Mouse (Mus musculus): Measurements from ENCODE around the gene Ms4a4c. TPM values are rescaled to one million over a fixed set of nuclear protein-coding genes. Genes with fewer than 3 reads are reported as not detected.
"Not testable (repeated sequence)": the region's sequence is repeated elsewhere in the genome, so short reads cannot be mapped to it uniquely, and the experiment has no call there.

Ms4a4c gene
- total and polyA plus RNA-seq, 2 experiments from 2014 or later: 0.94 TPM; not detected in 1

GRCm38 (mm10) chr19:11407428-11407827, 2.9 kb downstream of the Ms4a4c start:
- Histone ChIP-seq H3K9me3 (replicated peaks; ENCODE audit: control insufficient read depth, low read length) (no peaks in the 10 kb centered on the region), H3K36me3 (replicated peaks; ENCODE audit: control insufficient read depth, insufficient read depth, low read length) (no peaks in the 10 kb centered on the region), H3K9ac (replicated peaks; ENCODE audit: low read depth, low read length) (no peak overlapping the region), H3K27ac (ENCODE audit: low read depth) (no peak overlapping the region), H3K4me1 (ENCODE audit: control insufficient read depth, insufficient read depth) (no peaks in the 10 kb centered on the region), H3K4me2 (ENCODE audit: low read depth, low read length) (no peak overlapping the region), H3K27me3 (ENCODE audit: control insufficient read depth, insufficient read depth, low read length) (no peaks in the 10 kb centered on the region), H3K4me3 (ENCODE audit: low read depth, low read length) (no peak overlapping the region)
- ATAC-seq (ENCODE audit: insufficient read depth, low read depth) (no peak), DNase-seq (ENCODE audit: low spot score) (no peak)
- TF ChIP-seq EP300 (IDR thresholded peaks at IDR 0.05; ENCODE audit: low read depth) (no peak), CTCF (IDR thresholded peaks at IDR 0.05; ENCODE audit: low read depth) (no peak)

- ATAC-seq (ENCODE audit: insufficient read depth, low read depth) (no peak), DNase-seq (ENCODE audit: low spot score) (no peak)
- no peaks in the 10 kb centered on the region for H3K36me3 ChIP-seq (replicated peaks; ENCODE audit: control insufficient read depth, insufficient read depth, low read length)
- no peak overlapping the region for H3K27ac ChIP-seq (ENCODE audit: low read depth)
- no peaks in the 10 kb centered on the region for H3K9me3 ChIP-seq (replicated peaks; ENCODE audit: control insufficient read depth, low read length)
- no peaks in the 10 kb centered on the region for H3K27me3 ChIP-seq (ENCODE audit: control insufficient read depth, insufficient read depth, low read length)
- H3K4me2 ChIP-seq (ENCODE audit: low read depth, low read length): no peak overlapping the region
- H3K4me1 ChIP-seq (ENCODE audit: control insufficient read depth, insufficient read depth): no peaks in the 10 kb centered on the region
- TF ChIP-seq CTCF (IDR thresholded peaks at IDR 0.05; ENCODE audit: low read depth) (no peak), EP300 (IDR thresholded peaks at IDR 0.05; ENCODE audit: low read depth) (no peak)
- no peak overlapping the region for H3K4me3 ChIP-seq (ENCODE audit: low read depth, low read length)
- H3K9ac ChIP-seq (replicated peaks; ENCODE audit: low read depth, low read length): no peak overlapping the region
- 58% methylated on average over 1 of the region's 1 CpGs for WGBS
Measured at GRCm38 (mm10) chr19:11408591-11408990, 4.0 kb downstream of the Ms4a4c start.

GRCm38 (mm10) chr19:11411640-11412039, 7.1 kb downstream of the Ms4a4c start:
- DNase-seq (ENCODE audit: low spot score) (no peak), ATAC-seq (ENCODE audit: insufficient read depth, low read depth) (no peak)
- 60% methylated on average over 1 of the region's 1 CpGs for WGBS
- no peaks in the 10 kb centered on the region for H3K4me1 ChIP-seq (ENCODE audit: control insufficient read depth, insufficient read depth)
- no peaks in the 10 kb centered on the region for H3K36me3 ChIP-seq (replicated peaks; ENCODE audit: control insufficient read depth, insufficient read depth, low read length)
- no peak for TF ChIP-seq EP300 (IDR thresholded peaks at IDR 0.05; ENCODE audit: low read depth)
- no peak for TF ChIP-seq CTCF (IDR thresholded peaks at IDR 0.05; ENCODE audit: low read depth)
- H3K9ac ChIP-seq (replicated peaks; ENCODE audit: low read depth, low read length): no peak overlapping the region
- H3K27me3 ChIP-seq (ENCODE audit: control insufficient read depth, insufficient read depth, low read length): no peaks in the 10 kb centered on the region
- H3K27ac ChIP-seq (ENCODE audit: low read depth): no peak overlapping the region
- H3K9me3 ChIP-seq (replicated peaks; ENCODE audit: control insufficient read depth, low read length): no peaks in the 10 kb centered on the region
- H3K4me3 ChIP-seq (ENCODE audit: low read depth, low read length): no peak overlapping the region
- no peak overlapping the region for H3K4me2 ChIP-seq (ENCODE audit: low read depth, low read length)

- TF ChIP-seq EP300 (IDR thresholded peaks at IDR 0.05; ENCODE audit: low read depth) (no peak), CTCF (IDR thresholded peaks at IDR 0.05; ENCODE audit: low read depth) (no peak)
- DNase-seq (ENCODE audit: low spot score) (no peak), ATAC-seq (ENCODE audit: insufficient read depth, low read depth) (no peak)
- Histone ChIP-seq H3K36me3 (replicated peaks; ENCODE audit: control insufficient read depth, insufficient read depth, low read length) (no peaks in the 10 kb centered on the region), H3K27ac (ENCODE audit: low read depth) (no peak overlapping the region), H3K4me2 (ENCODE audit: low read depth, low read length) (no peak overlapping the region), H3K9ac (replicated peaks; ENCODE audit: low read depth, low read length) (no peak overlapping the region), H3K4me1 (ENCODE audit: control insufficient read depth, insufficient read depth) (no peaks in the 10 kb centered on the region), H3K27me3 (ENCODE audit: control insufficient read depth, insufficient read depth, low read length) (no peaks in the 10 kb centered on the region), H3K9me3 (replicated peaks; ENCODE audit: control insufficient read depth, low read length) (no peaks in the 10 kb centered on the region), H3K4me3 (ENCODE audit: low read depth, low read length) (no peak overlapping the region)
- 79% methylated on average over 1 of the region's 1 CpGs for WGBS
Measured at GRCm38 (mm10) chr19:11414084-11414483, 9.5 kb downstream of the Ms4a4c start.

- Histone ChIP-seq H3K9ac (replicated peaks; ENCODE audit: low read depth, low read length) (no peak overlapping the region), H3K27me3 (ENCODE audit: control insufficient read depth, insufficient read depth, low read length) (no peaks in the 10 kb centered on the region), H3K9me3 (replicated peaks; ENCODE audit: control insufficient read depth, low read length) (no peaks in the 10 kb centered on the region), H3K4me1 (ENCODE audit: control insufficient read depth, insufficient read depth) (no peaks in the 10 kb centered on the region), H3K4me3 (ENCODE audit: low read depth, low read length) (no peak overlapping the region), H3K27ac (ENCODE audit: low read depth) (no peak overlapping the region), H3K4me2 (ENCODE audit: low read depth, low read length) (no peak overlapping the region), H3K36me3 (replicated peaks; ENCODE audit: control insufficient read depth, insufficient read depth, low read length) (no peaks in the 10 kb centered on the region)
- ATAC-seq (ENCODE audit: insufficient read depth, low read depth) (no peak), DNase-seq (ENCODE audit: low spot score) (no peak)
- 52% methylated on average over 3 of the region's 3 CpGs for WGBS
- TF ChIP-seq EP300 (IDR thresholded peaks at IDR 0.05; ENCODE audit: low read depth): no peak
- TF ChIP-seq CTCF (IDR thresholded peaks at IDR 0.05; ENCODE audit: low read depth): no peak
Measured at GRCm38 (mm10) chr19:11415581-11415980, 11.0 kb downstream of the Ms4a4c start.

GRCm38 (mm10) chr19:11418865-11419264, 14.3 kb downstream of the Ms4a4c start:
- H3K4me1 ChIP-seq (ENCODE audit: control insufficient read depth, insufficient read depth); H3K9me3 ChIP-seq (replicated peaks; ENCODE audit: control insufficient read depth, low read length); H3K9ac ChIP-seq (replicated peaks; ENCODE audit: low read depth, low read length); H3K36me3 ChIP-seq (replicated peaks; ENCODE audit: control insufficient read depth, insufficient read depth, low read length); DNase-seq (ENCODE audit: low spot score); H3K27me3 ChIP-seq (ENCODE audit: control insufficient read depth, insufficient read depth, low read length); H3K27ac ChIP-seq (ENCODE audit: low read depth); H3K4me3 ChIP-seq (ENCODE audit: low read depth, low read length); ATAC-seq (ENCODE audit: insufficient read depth, low read depth); H3K4me2 ChIP-seq (ENCODE audit: low read depth, low read length): not testable (repeated sequence)
- WGBS: 55% methylated on average over 1 of the region's 3 CpGs

- not testable (repeated sequence) for H3K4me2 ChIP-seq (ENCODE audit: low read depth, low read length); ATAC-seq (ENCODE audit: insufficient read depth, low read depth); H3K27me3 ChIP-seq (ENCODE audit: control insufficient read depth, insufficient read depth, low read length); H3K9me3 ChIP-seq (replicated peaks; ENCODE audit: control insufficient read depth, low read length); H3K4me3 ChIP-seq (ENCODE audit: low read depth, low read length); H3K9ac ChIP-seq (replicated peaks; ENCODE audit: low read depth, low read length); H3K27ac ChIP-seq (ENCODE audit: low read depth); H3K36me3 ChIP-seq (replicated peaks; ENCODE audit: control insufficient read depth, insufficient read depth, low read length); DNase-seq (ENCODE audit: low spot score); H3K4me1 ChIP-seq (ENCODE audit: control insufficient read depth, insufficient read depth)
- 76% methylated on average over 1 of the region's 1 CpGs for WGBS
Measured at GRCm38 (mm10) chr19:11431209-11431608, 26.6 kb downstream of the Ms4a4c start.

Data from heart, postnatal 0 days (tissue).